Mouse (Mus musculus): ENCODE measurements at regions not wholly inside any gene's neighbourhood (a gene's known extent, or its start where the extent isn't known, plus 50 kb on each side); places are given as distances from the start of the nearest gene placed in this dataset.
A peak's percentile ranks its signal among the peaks of the same experiment; 100 is the strongest.

DNA sequence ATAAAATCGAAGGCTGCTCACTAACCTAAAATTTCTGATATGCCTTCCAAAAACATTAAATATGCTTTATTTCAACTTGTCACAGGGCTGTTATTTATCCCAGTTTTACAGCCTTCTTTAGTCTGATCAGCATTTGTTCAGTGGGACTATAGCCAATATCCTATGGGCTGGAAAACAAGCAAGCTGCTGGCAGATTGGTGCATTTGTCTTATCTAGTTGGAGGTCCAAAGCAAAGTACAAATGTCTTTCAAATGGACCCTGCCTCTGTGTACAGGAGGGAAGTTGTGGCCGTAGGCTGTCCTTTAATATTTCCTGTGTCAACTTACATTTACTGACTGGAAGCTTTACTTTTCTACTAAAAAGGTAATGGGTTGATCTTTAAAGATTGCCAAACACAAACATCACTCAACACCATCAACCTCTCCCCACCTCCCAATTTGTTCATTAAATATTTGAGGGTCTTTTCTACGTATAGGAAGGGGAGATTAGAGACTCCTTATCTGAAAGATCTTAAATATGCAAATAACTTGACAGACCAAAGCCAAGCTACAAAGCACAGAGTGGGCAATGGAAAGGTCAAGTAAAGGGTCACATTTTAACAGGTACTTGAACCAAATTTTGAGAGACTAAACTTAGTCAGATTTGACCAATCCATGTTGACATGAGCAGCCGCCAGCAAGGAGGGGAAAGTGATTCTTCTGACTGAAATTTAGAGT, 233.4 kb downstream of the Gm11232 start:
- ATAC-seq: peak; percentile 26; the same call in 1 of the 2 replicates
- H3K4me1 ChIP-seq (replicated peaks; ENCODE audit: control insufficient read depth, insufficient read depth, low read length): no peaks in the 10 kb centered on the region
- 76% methylated on average over 4 of the region's 4 CpGs for WGBS
- no peaks in the 10 kb centered on the region for H3K9me3 ChIP-seq (ENCODE audit: control insufficient read depth, low read length)
- no peak overlapping the region for H3K27ac ChIP-seq (ENCODE audit: low read length)
- no peak overlapping the region for H3K9ac ChIP-seq (replicated peaks; ENCODE audit: low read depth, low read length)
- H3K27me3 ChIP-seq (replicated peaks; ENCODE audit: control insufficient read depth, insufficient read depth, low read length): no peaks in the 10 kb centered on the region
- H3K36me3 ChIP-seq (ENCODE audit: control insufficient read depth, insufficient read depth): no peaks in the 10 kb centered on the region
- no peak overlapping the region for H3K4me2 ChIP-seq (ENCODE audit: low read length)
- H3K4me3 ChIP-seq (replicated peaks; ENCODE audit: low read length): no peak overlapping the region

- H3K9me3 ChIP-seq (ENCODE audit: control insufficient read depth, low read length): no peaks in the 10 kb centered on the region
- no peak overlapping the region for H3K27ac ChIP-seq (ENCODE audit: low read length)
- no peaks in the 10 kb centered on the region for H3K27me3 ChIP-seq (replicated peaks; ENCODE audit: control insufficient read depth, insufficient read depth, low read length)
- no peaks in the 10 kb centered on the region for H3K36me3 ChIP-seq (ENCODE audit: control insufficient read depth, insufficient read depth)
- peaks cover 3% of the 10 kb centered on the region; the same call in 1 of the 2 replicates for H3K4me1 ChIP-seq (replicated peaks; ENCODE audit: control insufficient read depth, insufficient read depth, low read length)
- H3K9ac ChIP-seq (replicated peaks; ENCODE audit: low read depth, low read length): no peak overlapping the region
- no peak overlapping the region for H3K4me3 ChIP-seq (replicated peaks; ENCODE audit: low read length)
- no peak overlapping the region for H3K4me2 ChIP-seq (ENCODE audit: low read length)
- no peak for ATAC-seq
These were observed 237.0 kb downstream of the Gm11232 start for GRCm38 (mm10) chr4:71520751-71521150.

GRCm38 (mm10) chr4:71517921-71518404, 239.8 kb downstream of the Gm11232 start:
- H3K4me1 ChIP-seq (replicated peaks; ENCODE audit: control insufficient read depth, insufficient read depth, low read length): peaks cover 3% of the 10 kb centered on the region; the same call in 1 of the 2 replicates
- ATAC-seq: peak; percentile 70
- H3K4me2 ChIP-seq (ENCODE audit: low read length): no peak overlapping the region
- H3K4me3 ChIP-seq (replicated peaks; ENCODE audit: low read length): no peak overlapping the region
- H3K27me3 ChIP-seq (replicated peaks; ENCODE audit: control insufficient read depth, insufficient read depth, low read length): no peaks in the 10 kb centered on the region
- no peak overlapping the region for H3K27ac ChIP-seq (ENCODE audit: low read length)
- 15% methylated on average over 2 of the region's 2 CpGs for WGBS
- no peaks in the 10 kb centered on the region for H3K9me3 ChIP-seq (ENCODE audit: control insufficient read depth, low read length)
- H3K9ac ChIP-seq (replicated peaks; ENCODE audit: low read depth, low read length): no peak overlapping the region
- H3K36me3 ChIP-seq (ENCODE audit: control insufficient read depth, insufficient read depth): no peaks in the 10 kb centered on the region

DNA sequence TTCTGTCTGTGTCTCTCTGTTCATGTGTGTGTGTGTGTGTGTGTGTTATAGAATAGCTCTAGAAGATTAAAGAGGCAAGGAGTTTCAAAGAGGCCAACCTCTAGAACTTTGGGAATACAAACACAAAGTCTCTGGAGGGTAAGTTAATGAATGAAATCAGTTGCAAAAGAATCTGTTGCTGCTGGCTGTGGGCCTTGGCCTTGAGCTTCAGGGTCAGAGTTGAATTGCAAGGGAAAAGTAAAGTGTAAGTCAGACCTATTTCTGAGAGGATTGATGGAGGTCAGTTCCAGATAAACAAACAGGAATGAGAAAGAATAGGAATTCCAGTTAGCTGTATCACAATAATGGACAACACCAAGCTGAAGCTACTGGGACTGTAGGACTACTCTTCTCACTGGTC, 250.9 kb downstream of the Gm11232 start:
- Histone ChIP-seq H3K9me3 (ENCODE audit: control insufficient read depth, low read length) (no peaks in the 10 kb centered on the region), H3K27ac (ENCODE audit: low read length) (no peak overlapping the region), H3K27me3 (replicated peaks; ENCODE audit: control insufficient read depth, insufficient read depth, low read length) (no peaks in the 10 kb centered on the region), H3K4me1 (replicated peaks; ENCODE audit: control insufficient read depth, insufficient read depth, low read length) (no peaks in the 10 kb centered on the region), H3K4me3 (replicated peaks; ENCODE audit: low read length) (no peak overlapping the region), H3K4me2 (ENCODE audit: low read length) (no peak overlapping the region), H3K36me3 (ENCODE audit: control insufficient read depth, insufficient read depth) (no peaks in the 10 kb centered on the region), H3K9ac (replicated peaks; ENCODE audit: low read depth, low read length) (no peak overlapping the region)
- ATAC-seq: no peak

- ATAC-seq: no peak
- no peaks in the 10 kb centered on the region for H3K36me3 ChIP-seq (ENCODE audit: control insufficient read depth, insufficient read depth)
- no peak overlapping the region for H3K4me3 ChIP-seq (replicated peaks; ENCODE audit: low read length)
- H3K27ac ChIP-seq (ENCODE audit: low read length): no peak overlapping the region
- H3K9me3 ChIP-seq (ENCODE audit: control insufficient read depth, low read length): no peaks in the 10 kb centered on the region
- 98% methylated on average over 2 of the region's 2 CpGs for WGBS
- H3K4me2 ChIP-seq (ENCODE audit: low read length): no peak overlapping the region
- 0 out of 2 replicates have a peak, but pooled peaks cover 2% of the 10 kb centered on the region for H3K27me3 ChIP-seq (replicated peaks; ENCODE audit: control insufficient read depth, insufficient read depth, low read length)
- H3K9ac ChIP-seq (replicated peaks; ENCODE audit: low read depth, low read length): no peak overlapping the region
- peaks cover 15% of the 10 kb centered on the region for H3K4me1 ChIP-seq (replicated peaks; ENCODE audit: control insufficient read depth, insufficient read depth, low read length)
These were observed 268.0 kb downstream of the Gm11232 start for GRCm38 (mm10) chr4:71489788-71490187.

- no peaks in the 10 kb centered on the region for H3K9me3 ChIP-seq (ENCODE audit: control insufficient read depth, low read length)
- peaks cover 19% of the 10 kb centered on the region for H3K4me1 ChIP-seq (replicated peaks; ENCODE audit: control insufficient read depth, insufficient read depth, low read length)
- no peak overlapping the region for H3K4me3 ChIP-seq (replicated peaks; ENCODE audit: low read length)
- H3K27me3 ChIP-seq (replicated peaks; ENCODE audit: control insufficient read depth, insufficient read depth, low read length): 0 out of 2 replicates have a peak, but pooled peaks cover 2% of the 10 kb centered on the region
- H3K9ac ChIP-seq (replicated peaks; ENCODE audit: low read depth, low read length): no peak overlapping the region
- H3K36me3 ChIP-seq (ENCODE audit: control insufficient read depth, insufficient read depth): no peaks in the 10 kb centered on the region
- WGBS: 15% methylated on average over 2 of the region's 2 CpGs
- no peak overlapping the region for H3K27ac ChIP-seq (ENCODE audit: low read length)
- no peak for ATAC-seq
- no peak overlapping the region for H3K4me2 ChIP-seq (ENCODE audit: low read length)
These were observed 269.1 kb downstream of the Gm11232 start for GRCm38 (mm10) chr4:71488663-71489161.

DNA sequence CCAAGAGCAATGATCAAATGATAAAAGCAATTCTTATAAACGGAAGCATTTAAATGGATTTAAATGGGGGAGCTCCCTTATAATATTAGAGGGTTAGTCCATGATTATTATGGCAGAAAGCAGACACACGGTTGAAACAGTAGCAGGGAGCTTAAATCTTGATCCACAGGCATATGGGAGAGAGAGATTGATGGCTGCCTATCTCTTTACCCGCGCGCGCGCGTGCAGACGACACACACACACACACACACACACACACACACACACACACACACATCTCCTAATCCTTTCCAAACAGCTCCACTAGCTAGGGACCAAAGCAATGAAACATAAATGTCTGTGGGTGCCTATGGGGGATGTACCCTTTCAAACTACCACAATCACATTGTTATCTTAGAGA, 269.7 kb downstream of the Gm11232 start:
- no peak for ATAC-seq
- no peak overlapping the region for H3K4me2 ChIP-seq (ENCODE audit: low read length)
- peaks cover 25% of the 10 kb centered on the region for H3K4me1 ChIP-seq (replicated peaks; ENCODE audit: control insufficient read depth, insufficient read depth, low read length)
- 0 out of 2 replicates have a peak, but pooled peaks cover 2% of the 10 kb centered on the region for H3K27me3 ChIP-seq (replicated peaks; ENCODE audit: control insufficient read depth, insufficient read depth, low read length)
- no peak overlapping the region for H3K9ac ChIP-seq (replicated peaks; ENCODE audit: low read depth, low read length)
- no peak overlapping the region for H3K27ac ChIP-seq (ENCODE audit: low read length)
- WGBS: 86% methylated on average over 9 of the region's 9 CpGs
- H3K36me3 ChIP-seq (ENCODE audit: control insufficient read depth, insufficient read depth): no peaks in the 10 kb centered on the region
- no peak overlapping the region for H3K4me3 ChIP-seq (replicated peaks; ENCODE audit: low read length)
- H3K9me3 ChIP-seq (ENCODE audit: control insufficient read depth, low read length): no peaks in the 10 kb centered on the region

DNA sequence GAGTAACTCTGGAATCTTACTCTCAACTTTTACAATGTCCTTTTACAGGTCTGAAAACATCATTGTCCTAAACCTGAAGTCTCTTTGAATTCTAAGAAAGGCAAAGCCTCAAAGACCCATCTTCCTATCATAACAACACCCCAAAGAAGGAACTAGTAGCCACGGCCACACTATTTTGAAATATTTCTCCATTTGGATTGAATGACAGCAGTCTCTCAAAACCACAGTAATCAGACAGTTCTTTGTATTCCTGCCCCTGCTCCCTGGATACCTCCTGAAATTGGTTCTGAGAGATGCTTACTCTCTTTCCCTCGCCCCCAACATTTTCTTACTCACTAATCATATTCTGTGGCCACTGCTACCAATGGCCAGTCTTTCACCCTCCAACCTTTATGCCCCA, 276.8 kb downstream of the Gm11232 start:
- no peak overlapping the region for H3K4me2 ChIP-seq (ENCODE audit: low read length)
- 80% methylated on average over 2 of the region's 2 CpGs for WGBS

GRCm38 (mm10) chr4:71470580-71470979, 287.2 kb downstream of the Gm11232 start:
- no peak overlapping the region for H3K27ac ChIP-seq (ENCODE audit: low read length)
- H3K9ac ChIP-seq (replicated peaks; ENCODE audit: low read depth, low read length): no peak overlapping the region
- H3K4me1 ChIP-seq (replicated peaks; ENCODE audit: control insufficient read depth, insufficient read depth, low read length): no peaks in the 10 kb centered on the region
- H3K36me3 ChIP-seq (ENCODE audit: control insufficient read depth, insufficient read depth): no peaks in the 10 kb centered on the region
- no peaks in the 10 kb centered on the region for H3K9me3 ChIP-seq (ENCODE audit: control insufficient read depth, low read length)
- no peak for ATAC-seq
- H3K4me3 ChIP-seq (replicated peaks; ENCODE audit: low read length): no peak overlapping the region
- no peaks in the 10 kb centered on the region for H3K27me3 ChIP-seq (replicated peaks; ENCODE audit: control insufficient read depth, insufficient read depth, low read length)
- H3K4me2 ChIP-seq (ENCODE audit: low read length): no peak overlapping the region

More for the DNA sequence above, 276.8 kb downstream of the Gm11232 start:
- no peak overlapping the region for H3K4me3 ChIP-seq (replicated peaks; ENCODE audit: low read length)
- no peaks in the 10 kb centered on the region for H3K9me3 ChIP-seq (ENCODE audit: control insufficient read depth, low read length)
- no peaks in the 10 kb centered on the region for H3K36me3 ChIP-seq (ENCODE audit: control insufficient read depth, insufficient read depth)
- no peaks in the 10 kb centered on the region for H3K27me3 ChIP-seq (replicated peaks; ENCODE audit: control insufficient read depth, insufficient read depth, low read length)
- ATAC-seq: no peak
- H3K4me1 ChIP-seq (replicated peaks; ENCODE audit: control insufficient read depth, insufficient read depth, low read length): peaks cover 22% of the 10 kb centered on the region
- no peak overlapping the region for H3K27ac ChIP-seq (ENCODE audit: low read length)
- H3K9ac ChIP-seq (replicated peaks; ENCODE audit: low read depth, low read length): no peak overlapping the region

Measured in forebrain, embryonic 16.5 days (tissue).